Mouse (Mus musculus) left cerebral cortex, postnatal 10 days (tissue): Measurements from ENCODE around the gene Dusp11. TPM values are rescaled to one million over a fixed set of nuclear protein-coding genes. Genes with fewer than 3 reads are reported as not detected.
A peak's percentile ranks its signal among the peaks of the same experiment; 100 is the strongest.
"Not testable (repeated sequence)": the region's sequence is repeated elsewhere in the genome, so short reads cannot be mapped to it uniquely, and the experiment has no call there.

ENCODE experiments used
- DNase-seq, 2 experiments: peaks; one replicate each; pipeline ENCODE4 v3.0.0; 2021 to 2022; ENCODE audit warnings: low spot score in 2 of 2, mixed read lengths in 1 of 2; ENCODE audit errors: extremely low spot score in 1 of 2
- intact Hi-C: fragments of 180-260 bp; cut with DNase I; formaldehyde crosslinking; loops from one replicate; pipeline ENCODE4 v1.15.1; 2025
- total RNA-seq, 2 experiments: library from RNA; stranded (reverse); gene quantifications; 2 replicates each; pipeline ENCODE4 v1.2.3; 2021

The Dusp11 gene
- total RNA-seq, 2 experiments from 2014 or later, result 74.0 to 82.0 TPM

DNA sequence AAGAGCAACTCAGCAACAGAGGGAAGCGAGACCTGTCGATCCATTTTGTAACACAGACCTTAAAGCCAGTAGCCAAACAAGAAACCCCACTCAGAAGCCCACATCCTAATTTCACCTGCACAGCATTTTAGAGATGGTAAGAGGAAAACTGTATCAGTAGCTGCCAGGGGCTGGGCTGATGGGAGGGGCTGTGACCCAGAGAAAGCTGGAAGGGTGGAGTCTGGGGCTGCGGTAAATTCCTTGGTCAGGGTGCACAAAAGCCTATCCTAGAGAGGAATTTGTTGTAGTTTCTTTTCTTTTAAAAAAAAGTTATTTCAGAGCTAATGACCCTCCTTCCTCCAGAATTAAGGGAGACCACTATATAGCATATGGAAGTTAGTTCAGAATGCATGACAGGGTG, 19.0 kb downstream of the Dusp11 start:
- no peak for DNase-seq
- intact Hi-C loops, result loop anchor here (10.0 kb wide), 1 partner anchor 462 kb away; the partner anchor contains the start of gene Tia1

DNA sequence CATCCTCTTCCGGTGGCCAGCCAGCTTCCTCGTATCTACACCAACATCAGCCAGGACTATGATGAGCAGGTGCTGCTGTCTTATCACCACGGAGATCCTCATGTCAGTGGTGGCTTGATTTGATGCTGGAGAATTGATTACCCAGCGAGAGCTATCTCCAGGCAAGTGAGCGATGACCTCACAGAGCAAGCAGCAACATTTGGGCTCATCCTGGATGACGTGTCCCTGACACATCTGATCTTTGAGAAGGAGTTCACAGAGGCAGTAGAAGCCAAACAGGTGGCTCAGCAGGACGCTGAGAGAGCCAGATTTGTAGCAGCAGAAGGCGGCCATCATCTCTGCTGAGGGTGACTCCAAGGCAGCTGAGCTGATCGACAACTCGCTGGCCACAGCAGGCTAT, 22.8 kb downstream of the Dusp11 start:
- no peak for DNase-seq
- intact Hi-C loops, result no loop called here

DNA sequence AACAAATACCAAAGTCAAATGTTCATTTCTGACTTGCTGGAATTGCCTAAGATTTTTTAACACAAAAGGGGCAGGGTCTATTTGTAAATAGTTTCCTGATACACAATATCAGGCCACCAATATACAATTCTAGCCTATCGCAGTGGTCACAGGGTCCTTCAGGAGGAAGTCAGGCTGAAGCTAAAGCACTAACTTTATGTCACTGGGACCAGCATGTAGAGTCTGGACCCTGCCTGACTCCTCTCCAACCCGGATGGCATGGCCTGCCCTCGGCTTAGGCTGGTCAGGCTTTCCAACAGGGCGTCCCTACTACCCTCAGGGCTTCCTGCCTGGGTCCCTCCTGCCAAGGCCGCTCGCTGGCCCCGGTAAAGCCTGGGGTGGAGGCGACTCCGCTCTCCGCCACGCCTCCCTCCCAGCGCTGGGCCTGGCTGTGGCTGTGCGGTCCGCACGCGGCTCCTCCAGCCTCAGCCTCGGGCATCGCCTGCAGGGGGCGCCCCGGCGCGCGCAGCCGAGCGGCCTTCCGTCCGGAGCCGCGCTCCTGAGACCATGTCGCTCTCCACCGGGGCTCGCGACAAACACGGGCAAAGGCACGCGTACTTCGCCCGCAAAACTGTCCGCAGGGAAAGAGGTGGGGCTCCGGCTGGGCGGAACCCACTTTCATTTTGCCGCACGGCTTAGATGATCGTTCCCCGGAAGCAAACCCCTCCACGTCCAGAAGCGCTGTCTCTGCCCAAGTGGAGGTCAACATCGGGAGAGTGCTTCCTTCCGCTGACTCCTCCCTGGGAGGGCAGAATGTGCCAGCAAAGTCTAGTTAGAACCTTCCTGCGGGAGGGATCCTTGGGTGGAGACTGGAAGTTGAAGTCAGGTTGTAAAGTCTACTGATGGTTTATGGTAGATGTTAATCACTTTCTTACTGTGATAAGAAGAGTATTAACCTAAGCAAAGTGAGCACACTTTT, 24.7 kb downstream of the Dusp11 start:
- intact Hi-C loops, result not testable (repeated sequence)
- peak; percentile 64 to 87 for DNase-seq

DNA sequence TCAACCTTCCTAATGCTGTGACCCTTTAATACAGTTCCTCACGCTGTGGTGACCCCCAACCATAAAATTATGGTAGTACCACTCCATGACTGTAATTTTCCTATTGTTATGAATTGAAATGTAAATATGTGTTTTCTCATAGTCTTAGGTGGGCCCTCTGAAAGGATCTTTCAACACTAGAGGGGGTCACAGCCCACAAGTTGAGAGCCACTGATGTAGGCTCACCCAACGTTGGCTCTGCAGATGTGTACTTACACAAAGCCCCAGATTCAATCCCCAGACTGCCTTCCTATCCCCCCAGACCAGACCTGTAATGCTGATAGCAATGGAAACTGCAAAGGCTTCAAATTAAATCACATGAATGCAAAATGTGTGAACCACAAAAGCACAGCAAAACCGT, 25.8 kb downstream of the Dusp11 start:
- no peak for DNase-seq
- intact Hi-C loops, result no loop called here

DNA sequence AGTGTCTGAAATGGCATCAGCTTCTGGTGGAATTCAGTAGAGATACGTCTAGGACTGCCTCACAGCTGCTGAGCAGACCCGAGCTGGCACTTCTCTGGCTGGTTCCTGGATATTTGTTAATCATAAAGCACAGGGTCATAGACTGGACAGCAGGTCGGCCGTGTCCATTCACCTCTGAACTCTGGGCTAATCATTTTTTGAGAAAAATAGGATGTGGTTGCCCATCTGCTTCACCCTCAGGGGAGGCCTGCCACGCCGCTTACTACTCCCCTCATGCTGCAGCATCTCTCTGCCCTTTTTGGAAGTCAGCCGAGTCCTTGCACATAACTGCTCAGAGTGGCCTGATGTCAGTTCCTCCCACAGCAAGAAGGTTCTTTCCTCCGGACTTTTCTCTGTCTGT, 27.4 kb downstream of the Dusp11 start:
- DNase-seq, result no peak
- intact Hi-C loops, result no loop called here

DNA sequence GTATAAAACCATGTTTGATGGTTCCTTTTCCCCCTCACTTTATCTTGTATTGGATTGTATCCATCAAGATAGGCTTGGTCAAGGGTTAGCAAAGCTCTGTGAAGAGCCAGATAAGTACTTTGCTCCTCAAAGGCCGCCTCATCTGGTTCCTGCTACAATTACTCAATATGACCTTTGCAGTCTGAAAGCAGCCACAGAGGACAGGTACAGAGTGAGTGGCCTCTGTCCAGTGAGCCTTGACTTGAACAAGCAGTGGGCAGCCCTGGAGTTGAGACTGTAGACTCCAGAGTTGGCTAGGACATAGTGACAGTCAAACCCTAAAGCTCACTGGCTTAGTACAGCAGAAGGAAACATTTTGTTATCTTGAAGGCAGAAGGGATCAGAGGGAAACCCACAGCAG, 32.2 kb downstream of the Dusp11 start:
- no peak for DNase-seq
- intact Hi-C loops, result no loop called here

DNA sequence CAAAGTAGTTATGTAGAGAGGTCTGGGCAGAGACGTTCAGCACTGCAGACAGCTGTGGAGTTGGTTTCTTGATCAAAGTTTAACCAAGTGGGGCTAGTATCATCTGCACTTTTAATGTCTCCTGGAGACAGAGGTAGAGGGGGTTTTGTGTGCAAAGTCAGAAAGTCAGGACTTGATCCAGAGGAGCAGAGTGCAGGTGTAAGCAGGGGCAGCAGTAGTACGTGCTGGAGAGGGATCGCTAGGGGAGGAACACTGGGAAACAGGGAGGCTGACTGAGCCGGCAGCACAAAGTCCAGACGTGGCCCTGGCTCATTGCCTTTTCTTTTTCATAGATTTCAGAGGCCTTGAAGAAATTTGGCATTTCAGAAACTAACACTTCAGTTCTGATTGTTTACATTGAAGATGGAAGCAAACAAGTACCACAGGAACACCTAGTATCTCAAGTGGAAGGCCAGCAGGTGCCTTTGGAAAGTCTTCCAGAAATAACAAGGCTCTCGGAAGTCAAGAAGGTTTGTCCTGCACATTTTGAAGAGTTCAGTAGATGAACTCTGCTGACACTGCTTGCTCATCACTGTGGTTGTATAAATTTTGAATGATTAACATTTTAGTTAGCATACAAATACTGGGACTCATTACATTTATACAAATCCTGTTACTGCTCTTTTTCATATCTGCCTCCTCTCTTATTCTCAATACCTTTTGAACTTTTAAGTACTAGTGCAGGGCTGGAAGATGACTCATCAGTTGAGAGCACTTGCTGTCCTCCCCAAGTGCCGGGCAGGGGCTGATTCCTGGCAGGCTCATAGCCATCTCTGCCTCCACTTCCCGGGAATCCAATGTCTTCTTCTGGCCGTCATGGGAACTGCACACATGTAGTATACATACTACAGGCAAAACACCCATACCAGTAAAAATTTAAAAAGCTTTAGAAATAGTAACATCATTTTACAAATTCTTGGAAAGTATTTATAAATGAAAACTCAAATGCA, 33.7 kb downstream of the Dusp11 start:
- no peak for DNase-seq
- intact Hi-C loops, result no loop called here

DNA sequence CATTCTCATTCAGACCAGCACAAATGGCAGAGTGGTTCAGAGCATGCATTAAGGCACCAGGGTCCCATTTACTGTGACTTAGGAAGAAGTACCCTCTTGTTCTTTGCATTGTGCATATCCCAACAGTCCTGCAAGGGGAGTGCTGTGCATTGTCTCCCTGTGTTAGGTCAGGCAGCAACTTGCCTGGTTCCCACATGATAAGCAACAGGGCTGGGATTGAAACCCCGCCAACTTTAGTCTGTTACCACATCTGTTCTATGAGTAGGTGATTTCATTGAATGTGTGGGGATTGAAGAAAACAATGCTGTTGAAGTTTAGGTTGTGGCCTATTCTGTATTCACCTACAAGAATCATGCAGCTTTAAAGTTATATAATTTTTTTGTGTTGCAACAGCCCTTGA, 34.8 kb downstream of the Dusp11 start:
- intact Hi-C loops, result no loop called here
- no peak for DNase-seq

DNA sequence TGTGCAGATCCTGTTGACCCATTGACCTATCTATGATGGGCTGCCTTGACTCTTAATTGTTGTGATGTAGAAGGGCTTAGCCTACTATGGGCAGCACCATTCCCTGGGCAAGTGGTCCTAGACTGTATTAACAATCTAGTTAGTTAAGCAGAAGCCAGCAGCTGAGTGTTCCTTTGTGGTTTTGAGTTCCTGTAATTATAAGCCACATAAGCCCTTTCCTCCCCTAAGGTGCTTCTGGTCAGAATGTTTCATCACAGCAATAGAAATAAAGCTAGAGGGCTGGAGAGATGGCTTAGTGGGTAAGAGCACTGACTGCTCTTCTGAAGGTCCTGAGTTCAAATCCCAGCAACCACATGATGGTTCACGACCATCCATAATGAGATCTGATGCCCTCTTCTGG, 37.8 kb downstream of the Dusp11 start:
- intact Hi-C loops, result no loop called here
- DNase-seq, result no peak

DNA sequence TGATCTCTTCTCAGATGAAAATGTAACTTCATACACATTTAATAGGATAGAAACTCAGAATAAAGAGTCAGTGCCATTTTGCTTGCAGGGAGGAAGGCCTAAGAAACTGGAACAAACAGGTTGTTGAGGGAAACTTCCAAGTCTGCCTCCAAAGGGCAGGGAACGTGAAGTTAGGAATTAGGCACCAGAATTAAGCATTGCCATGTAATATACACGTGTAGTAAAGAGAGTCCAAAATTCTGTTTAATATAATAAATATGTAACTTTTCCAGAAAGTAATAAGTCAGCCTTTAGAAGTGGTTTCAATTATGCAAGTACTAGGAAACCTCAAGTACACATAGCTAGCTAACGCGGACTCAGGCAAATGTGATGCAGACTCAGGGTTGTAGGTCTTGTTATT, 42.1 kb downstream of the Dusp11 start:
- intact Hi-C loops, result no loop called here
- no peak for DNase-seq

DNA sequence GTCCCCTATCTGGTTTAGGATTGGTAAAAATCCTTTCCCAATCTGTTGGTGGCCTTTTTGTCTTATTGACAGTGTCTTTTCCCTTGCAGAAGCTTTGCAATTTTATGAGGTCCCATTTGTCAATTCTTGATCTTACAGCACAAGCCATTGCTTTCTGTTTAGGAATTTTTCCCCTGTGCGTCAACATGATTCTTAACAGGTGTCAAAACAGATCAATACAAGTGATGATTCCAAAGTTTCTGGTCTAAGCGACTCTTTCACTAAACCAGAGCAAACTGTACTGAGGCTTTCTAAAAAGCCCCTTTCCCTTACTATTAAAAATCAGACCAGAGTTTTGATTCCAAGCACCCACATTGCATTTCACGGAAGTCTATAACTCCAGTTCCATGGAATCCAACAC, 43.1 kb downstream of the Dusp11 start:
- DNase-seq, intact Hi-C loops: not testable (repeated sequence)

DNA sequence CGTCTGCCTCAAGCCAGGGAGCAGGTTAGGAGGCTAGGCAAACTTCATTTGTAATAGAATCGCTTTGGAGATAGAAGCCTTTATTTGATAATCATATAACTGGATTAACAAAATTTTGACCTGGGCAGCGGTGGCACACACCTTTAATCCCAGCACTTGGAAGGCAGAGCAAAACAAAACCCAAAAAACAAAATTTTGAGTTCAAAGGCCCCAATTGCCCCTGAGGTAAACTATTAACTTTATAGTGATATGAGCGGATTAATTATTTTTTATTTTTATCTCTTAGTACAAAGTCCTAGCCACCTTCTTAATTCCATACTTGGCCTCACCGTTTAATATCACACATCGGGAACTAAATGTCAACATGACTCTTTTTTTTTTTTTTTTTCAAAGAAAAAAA, 44.9 kb downstream of the Dusp11 start:
- intact Hi-C loops, result no loop called here
- no peak for DNase-seq

DNA sequence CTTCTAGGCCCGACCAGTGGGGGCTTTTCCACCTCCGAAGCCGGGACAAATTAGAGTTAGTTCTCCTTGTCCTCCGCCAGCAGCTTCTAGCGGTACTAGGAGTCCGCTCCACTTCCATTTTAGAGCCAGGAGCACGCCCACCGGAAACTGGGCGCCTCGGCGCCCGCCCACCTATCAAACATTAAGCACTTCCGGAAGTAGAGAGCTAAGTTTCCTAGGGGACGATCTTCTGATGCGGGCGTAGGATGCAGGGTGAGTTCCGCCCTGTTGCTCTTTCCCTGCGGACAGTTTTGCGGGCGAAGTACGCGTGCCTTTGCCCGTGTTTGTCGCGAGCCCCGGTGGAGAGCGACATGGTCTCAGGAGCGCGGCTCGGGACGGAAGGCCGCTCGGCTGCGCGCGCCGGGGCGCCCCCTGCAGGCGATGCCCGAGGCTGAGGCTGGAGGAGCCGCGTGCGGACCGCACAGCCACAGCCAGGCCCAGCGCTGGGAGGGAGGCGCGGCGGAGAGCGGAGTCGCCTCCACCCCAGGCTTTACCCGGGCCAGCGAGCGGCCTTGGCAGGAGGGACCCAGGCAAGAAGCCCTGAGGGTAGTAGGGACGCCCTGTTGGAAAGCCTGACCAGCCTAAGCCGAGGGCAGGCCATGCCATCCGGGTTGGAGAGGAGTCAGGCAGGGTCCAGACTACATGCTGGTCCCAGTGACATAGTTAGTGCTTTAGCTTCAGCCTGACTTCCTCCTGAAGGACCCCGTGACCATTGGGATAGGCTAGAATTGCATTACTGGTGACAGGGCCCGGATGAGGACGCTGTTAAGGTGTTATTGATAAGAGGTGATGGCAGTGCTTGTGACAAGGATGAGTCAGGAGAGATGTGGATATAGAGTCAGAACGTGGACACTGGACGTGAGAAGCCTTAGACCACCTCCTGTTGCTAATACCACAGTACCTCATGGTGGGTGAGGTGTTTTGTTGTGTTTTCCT, 45.6 kb downstream of the Dusp11 start, which contains the start of gene Nat8f1:
Gene Nat8f1 (minus strand): TSS at position 149 of the 975 bp plus-strand sequence.
- intact Hi-C loops, result not testable (repeated sequence)

DNA sequence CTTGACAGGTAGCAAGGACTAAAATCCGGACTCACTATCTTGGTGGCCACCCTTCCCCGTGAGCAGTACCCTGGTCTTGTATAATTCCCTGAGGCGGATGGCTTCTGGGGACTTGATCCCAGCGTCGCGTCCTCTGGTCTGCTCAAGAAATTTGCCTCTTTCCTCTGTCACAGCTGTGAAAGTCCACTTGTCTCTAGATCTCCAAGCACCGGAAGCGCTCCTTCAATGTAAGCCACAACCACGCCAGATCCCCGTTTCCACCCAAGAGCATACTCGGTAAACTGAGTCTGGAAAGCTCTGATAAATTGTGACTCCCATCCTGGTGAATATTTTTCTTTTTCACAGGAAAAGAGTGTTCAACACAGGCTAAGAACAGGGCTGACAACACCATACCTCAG, 46.3 kb downstream of the Dusp11 start:
- peak in 1 of 2 experiments; percentile 18 for DNase-seq
- intact Hi-C loops, result no loop called here

More for the DNA sequence above, 45.6 kb downstream of the Dusp11 start, which contains the start of gene Nat8f1:
- peak; percentile 87 to 92 for DNase-seq

DNA sequence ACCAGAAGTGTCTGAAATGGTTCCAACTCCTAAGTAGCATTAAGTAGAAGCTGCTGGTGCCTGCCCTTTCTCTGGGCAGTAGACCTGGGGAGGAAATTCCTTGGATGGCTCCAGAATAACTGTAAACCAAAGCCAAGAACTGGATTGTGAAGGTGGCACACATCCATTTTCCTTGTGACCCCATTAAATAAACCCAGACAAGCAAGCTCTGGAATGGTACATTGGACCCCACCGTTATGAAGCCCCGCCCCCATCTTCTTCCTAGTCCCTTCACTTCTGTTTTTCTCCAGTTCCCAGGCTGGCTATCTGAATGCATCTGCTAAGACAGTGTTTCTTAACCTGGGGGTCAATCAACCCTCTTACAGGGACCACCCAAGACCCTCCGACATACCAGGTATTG, 49.9 kb downstream of the Dusp11 start, which contains the start of gene Tprkb:
Gene Tprkb (plus strand): TSS at position 279 of the 400 bp plus-strand sequence.
- no peak for DNase-seq
- intact Hi-C loops, result no loop called here

DNA sequence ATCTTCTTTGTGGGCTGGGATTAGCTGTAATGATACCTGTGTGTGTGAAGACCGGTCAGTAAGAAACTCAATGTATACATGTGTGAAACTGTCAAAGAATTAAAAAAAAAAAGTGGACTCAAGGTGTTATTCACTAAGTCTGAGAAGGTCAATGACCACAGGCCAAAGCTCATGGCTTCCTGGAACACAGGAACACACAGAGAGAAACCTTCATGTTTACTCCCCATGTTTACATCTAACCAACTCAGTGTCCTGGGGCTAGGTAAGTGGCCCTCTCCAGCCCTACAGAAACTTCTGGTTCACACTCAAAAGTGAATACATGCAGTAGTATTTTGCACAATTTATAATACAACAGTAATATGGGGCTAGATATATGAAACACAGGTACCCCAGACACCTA, 51.8 kb downstream of the Dusp11 start:
- DNase-seq, result no peak
- intact Hi-C loops, result loop anchor here (10.0 kb wide), 1 partner anchor 325 kb away; the partner anchor contains the start of gene Alms1

DNA sequence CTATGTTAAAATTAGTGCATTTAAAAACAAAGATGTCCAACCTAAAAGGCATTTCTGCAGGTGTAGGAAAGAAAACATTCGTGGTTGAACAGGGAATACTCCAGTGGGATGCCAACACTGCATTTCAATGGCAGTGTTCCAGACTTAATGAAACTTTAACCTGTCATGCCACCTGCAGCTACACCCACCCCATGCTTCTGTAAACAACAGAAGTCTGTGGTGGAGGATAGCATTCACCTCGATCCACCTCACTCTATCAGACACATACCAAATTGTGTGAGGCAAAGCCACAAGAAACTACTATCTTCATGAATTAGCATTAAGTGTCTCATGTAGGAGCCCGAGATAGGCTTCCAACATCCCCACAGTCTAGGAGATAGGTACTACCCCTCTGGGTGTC, 53.1 kb downstream of the Dusp11 start:
- no peak for DNase-seq
- intact Hi-C loops, result loop anchor here (10.0 kb wide), 1 partner anchor 324 kb away; the partner anchor contains the start of gene Alms1

DNA sequence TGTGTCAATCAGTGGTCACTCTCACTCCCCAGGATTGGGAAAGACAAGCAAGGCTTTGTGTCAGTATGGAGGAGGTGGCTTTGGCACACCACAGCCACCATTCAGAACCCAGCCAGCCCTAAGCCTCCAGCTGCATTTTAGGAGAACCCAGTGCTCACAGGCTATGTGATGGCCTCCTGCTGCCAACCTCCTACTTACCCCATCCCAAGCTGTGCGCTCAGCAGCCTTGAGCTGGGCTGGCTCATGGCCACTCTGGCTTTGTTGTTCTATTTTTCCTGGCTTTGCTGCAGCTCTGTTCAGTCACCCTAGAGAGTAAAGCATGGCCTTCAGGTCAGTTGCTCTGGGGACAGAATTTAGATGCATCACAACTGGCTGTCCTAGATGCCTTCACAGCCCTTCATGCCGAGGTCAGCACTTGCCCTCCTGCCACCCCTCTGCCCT, 54.5 kb downstream of the Dusp11 start:
- peak; percentile 57 to 71 for DNase-seq
- intact Hi-C loops, result loop anchor here (10.0 kb wide), 1 partner anchor 322 kb away; the partner anchor contains the start of gene Alms1
